Mouse (Mus musculus) embryonic fibroblast, embryonic 13.5 days (primary cell): Measurements from ENCODE around the gene Mettl8.

Experiments used
- CTCF ChIP-seq: IDR thresholded peaks from 2 replicates; pipeline ENCODE4 v1.5.1; 2011; ENCODE audit warnings: mild to moderate bottlenecking, control low read depth, low read length, moderate library complexity, borderline replicate concordance; ENCODE audit not compliant: insufficient read depth
- POLR2A ChIP-seq: IDR thresholded peaks from 2 replicates; pipeline ENCODE4 v1.6.1; 2011; ENCODE audit warnings: low read depth, mild to moderate bottlenecking, control low read depth, low read length, moderate library complexity

DNA sequence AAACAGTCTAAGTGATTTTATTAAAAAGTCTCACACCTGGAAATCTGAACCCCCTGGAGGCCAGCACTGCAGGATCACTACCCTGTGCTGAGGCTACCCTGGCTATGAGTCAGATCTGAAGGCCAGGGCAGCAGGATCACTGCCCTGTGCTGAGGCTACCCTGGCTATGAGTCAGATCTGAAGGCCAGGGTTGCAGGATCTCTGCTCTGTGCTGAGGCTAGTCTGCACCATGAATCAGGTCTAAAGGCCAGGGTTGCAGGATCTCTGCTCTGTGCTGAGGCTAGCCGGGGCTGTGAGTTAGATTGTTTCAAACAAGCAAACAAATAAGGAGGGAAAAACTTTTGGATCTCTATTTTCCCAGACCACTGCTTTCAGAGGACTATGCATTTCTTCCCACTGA is 92.5 kb downstream of the Mettl8 start:
- TF ChIP-seq POLR2A (no peak), CTCF (no peak)
